Mouse (Mus musculus): Measurements from ENCODE around the gene Crybb1. TPM values are rescaled to one million over a fixed set of nuclear protein-coding genes. Genes with fewer than 3 reads are reported as not detected.

Crybb1 gene
- polyA plus RNA-seq, 1 experiment from 2014 or later: 1.7 TPM

- no peak overlapping the region for H3K27ac ChIP-seq (replicated peaks)
- no peak overlapping the region for H3K9ac ChIP-seq (ENCODE audit: low read length)
- DNase-seq (ENCODE audit: low spot score): no peak
- no peak overlapping the region for H3K4me2 ChIP-seq (replicated peaks; ENCODE audit: low read depth)
- TF ChIP-seq EP300 (optimal IDR thresholded peaks at IDR 0.05) (no peak), CTCF (IDR thresholded peaks at IDR 0.05; ENCODE audit: low read depth) (no peak)
- no peaks in the 10 kb centered on the region for H3K4me1 ChIP-seq (replicated peaks; ENCODE audit: control insufficient read depth, insufficient read depth)
- H3K27me3 ChIP-seq (ENCODE audit: control insufficient read depth, insufficient read depth, low read length): no peaks in the 10 kb centered on the region
- H3K9me3 ChIP-seq (ENCODE audit: control insufficient read depth, low read length): no peaks in the 10 kb centered on the region
- no peaks in the 10 kb centered on the region for H3K36me3 ChIP-seq (ENCODE audit: control insufficient read depth, insufficient read depth, low read length)
- 0 out of 2 replicates have a peak, but pooled peaks have one; percentile 11 for ATAC-seq (ENCODE audit: low FRiP score, low TSS enrichment)
- H3K4me3 ChIP-seq (ENCODE audit: low read depth, low read length): no peak overlapping the region
- 68% methylated on average over 7 of the region's 7 CpGs for WGBS
Measured at GRCm38 (mm10) chr5:112254282-112254806, 1.3 kb upstream of the Crybb1 start.

- Histone ChIP-seq H3K9ac (ENCODE audit: low read length) (no peak overlapping the region), H3K4me2 (replicated peaks; ENCODE audit: low read depth) (no peak overlapping the region), H3K4me3 (ENCODE audit: low read depth, low read length) (no peak overlapping the region), H3K9me3 (ENCODE audit: control insufficient read depth, low read length) (no peaks in the 10 kb centered on the region), H3K27ac (replicated peaks) (no peak overlapping the region), H3K27me3 (ENCODE audit: control insufficient read depth, insufficient read depth, low read length) (no peaks in the 10 kb centered on the region), H3K36me3 (ENCODE audit: control insufficient read depth, insufficient read depth, low read length) (no peaks in the 10 kb centered on the region), H3K4me1 (replicated peaks; ENCODE audit: control insufficient read depth, insufficient read depth) (no peaks in the 10 kb centered on the region)
- ATAC-seq (ENCODE audit: low FRiP score, low TSS enrichment) (no peak), DNase-seq (ENCODE audit: low spot score) (no peak)
- WGBS: 75% methylated on average over 9 of the region's 9 CpGs
- TF ChIP-seq EP300 (optimal IDR thresholded peaks at IDR 0.05) (no peak), CTCF (IDR thresholded peaks at IDR 0.05; ENCODE audit: low read depth) (no peak)
Measured at GRCm38 (mm10) chr5:112256457-112256856, 842 bp downstream of the Crybb1 start.

GRCm38 (mm10) chr5:112257896-112258295 lies 2.3 kb downstream of the Crybb1 start:
- no peak overlapping the region for H3K4me3 ChIP-seq (ENCODE audit: low read depth, low read length)
- H3K9me3 ChIP-seq (ENCODE audit: control insufficient read depth, low read length): no peaks in the 10 kb centered on the region
- H3K9ac ChIP-seq (ENCODE audit: low read length): no peak overlapping the region
- no peaks in the 10 kb centered on the region for H3K4me1 ChIP-seq (replicated peaks; ENCODE audit: control insufficient read depth, insufficient read depth)
- DNase-seq (ENCODE audit: low spot score) (no peak), ATAC-seq (ENCODE audit: low FRiP score, low TSS enrichment) (no peak)
- WGBS: 77% methylated on average over 3 of the region's 3 CpGs
- no peaks in the 10 kb centered on the region for H3K27me3 ChIP-seq (ENCODE audit: control insufficient read depth, insufficient read depth, low read length)
- H3K4me2 ChIP-seq (replicated peaks; ENCODE audit: low read depth): no peak overlapping the region
- H3K36me3 ChIP-seq (ENCODE audit: control insufficient read depth, insufficient read depth, low read length): no peaks in the 10 kb centered on the region
- no peak overlapping the region for H3K27ac ChIP-seq (replicated peaks)
- TF ChIP-seq EP300 (optimal IDR thresholded peaks at IDR 0.05) (no peak), CTCF (IDR thresholded peaks at IDR 0.05; ENCODE audit: low read depth) (no peak)

- no peak overlapping the region for H3K9ac ChIP-seq (ENCODE audit: low read length)
- H3K4me3 ChIP-seq (ENCODE audit: low read depth, low read length): no peak overlapping the region
- H3K9me3 ChIP-seq (ENCODE audit: control insufficient read depth, low read length): no peaks in the 10 kb centered on the region
- H3K27me3 ChIP-seq (ENCODE audit: control insufficient read depth, insufficient read depth, low read length): no peaks in the 10 kb centered on the region
- no peak overlapping the region for H3K27ac ChIP-seq (replicated peaks)
- 78% methylated on average over 16 of the region's 16 CpGs for WGBS
- no peak overlapping the region for H3K4me2 ChIP-seq (replicated peaks; ENCODE audit: low read depth)
- TF ChIP-seq CTCF (IDR thresholded peaks at IDR 0.05; ENCODE audit: low read depth) (no peak), EP300 (optimal IDR thresholded peaks at IDR 0.05) (no peak)
- no peak for ATAC-seq (ENCODE audit: low FRiP score, low TSS enrichment)
- H3K36me3 ChIP-seq (ENCODE audit: control insufficient read depth, insufficient read depth, low read length): no peaks in the 10 kb centered on the region
- no peaks in the 10 kb centered on the region for H3K4me1 ChIP-seq (replicated peaks; ENCODE audit: control insufficient read depth, insufficient read depth)
- no peak for DNase-seq (ENCODE audit: low spot score)
Measured at GRCm38 (mm10) chr5:112259862-112260650, 4.4 kb downstream of the Crybb1 start.

- TF ChIP-seq CTCF (IDR thresholded peaks at IDR 0.05; ENCODE audit: low read depth) (no peak), EP300 (optimal IDR thresholded peaks at IDR 0.05) (no peak)
- WGBS: 83% methylated on average over 3 of the region's 3 CpGs
Measured at GRCm38 (mm10) chr5:112260818-112261217, 5.2 kb downstream of the Crybb1 start.

GRCm38 (mm10) chr5:112264099-112264498 lies 8.5 kb downstream of the Crybb1 start:
- H3K27me3 ChIP-seq (ENCODE audit: control insufficient read depth, insufficient read depth, low read length): no peaks in the 10 kb centered on the region
- TF ChIP-seq CTCF (IDR thresholded peaks at IDR 0.05; ENCODE audit: low read depth): no peak
- TF ChIP-seq EP300 (optimal IDR thresholded peaks at IDR 0.05): no peak
- H3K9ac ChIP-seq (ENCODE audit: low read length): no peak overlapping the region
- H3K4me3 ChIP-seq (ENCODE audit: low read depth, low read length): no peak overlapping the region
- H3K27ac ChIP-seq (replicated peaks): no peak overlapping the region
- 77% methylated on average over 7 of the region's 7 CpGs for WGBS
- DNase-seq (ENCODE audit: low spot score) (no peak), ATAC-seq (ENCODE audit: low FRiP score, low TSS enrichment) (no peak)
- no peaks in the 10 kb centered on the region for H3K36me3 ChIP-seq (ENCODE audit: control insufficient read depth, insufficient read depth, low read length)
- no peak overlapping the region for H3K4me2 ChIP-seq (replicated peaks; ENCODE audit: low read depth)
- H3K4me1 ChIP-seq (replicated peaks; ENCODE audit: control insufficient read depth, insufficient read depth): no peaks in the 10 kb centered on the region
- no peaks in the 10 kb centered on the region for H3K9me3 ChIP-seq (ENCODE audit: control insufficient read depth, low read length)

More at GRCm38 (mm10) chr5:112260818-112261217, 5.2 kb downstream of the Crybb1 start:
- ATAC-seq (ENCODE audit: low FRiP score, low TSS enrichment): no peak
- Histone ChIP-seq H3K27ac (replicated peaks) (no peak overlapping the region), H3K4me3 (ENCODE audit: low read depth, low read length) (no peak overlapping the region), H3K4me2 (replicated peaks; ENCODE audit: low read depth) (no peak overlapping the region), H3K36me3 (ENCODE audit: control insufficient read depth, insufficient read depth, low read length) (no peaks in the 10 kb centered on the region), H3K27me3 (ENCODE audit: control insufficient read depth, insufficient read depth, low read length) (no peaks in the 10 kb centered on the region), H3K4me1 (replicated peaks; ENCODE audit: control insufficient read depth, insufficient read depth) (no peaks in the 10 kb centered on the region), H3K9ac (ENCODE audit: low read length) (no peak overlapping the region), H3K9me3 (ENCODE audit: control insufficient read depth, low read length) (no peaks in the 10 kb centered on the region)
- no peak for DNase-seq (ENCODE audit: low spot score)
